Mouse (Mus musculus): ENCODE measurements at regions not wholly inside any gene's neighbourhood (a gene's known extent, or its start where the extent isn't known, plus 50 kb on each side); places are given as distances from the start of the nearest gene placed in this dataset.

DNA sequence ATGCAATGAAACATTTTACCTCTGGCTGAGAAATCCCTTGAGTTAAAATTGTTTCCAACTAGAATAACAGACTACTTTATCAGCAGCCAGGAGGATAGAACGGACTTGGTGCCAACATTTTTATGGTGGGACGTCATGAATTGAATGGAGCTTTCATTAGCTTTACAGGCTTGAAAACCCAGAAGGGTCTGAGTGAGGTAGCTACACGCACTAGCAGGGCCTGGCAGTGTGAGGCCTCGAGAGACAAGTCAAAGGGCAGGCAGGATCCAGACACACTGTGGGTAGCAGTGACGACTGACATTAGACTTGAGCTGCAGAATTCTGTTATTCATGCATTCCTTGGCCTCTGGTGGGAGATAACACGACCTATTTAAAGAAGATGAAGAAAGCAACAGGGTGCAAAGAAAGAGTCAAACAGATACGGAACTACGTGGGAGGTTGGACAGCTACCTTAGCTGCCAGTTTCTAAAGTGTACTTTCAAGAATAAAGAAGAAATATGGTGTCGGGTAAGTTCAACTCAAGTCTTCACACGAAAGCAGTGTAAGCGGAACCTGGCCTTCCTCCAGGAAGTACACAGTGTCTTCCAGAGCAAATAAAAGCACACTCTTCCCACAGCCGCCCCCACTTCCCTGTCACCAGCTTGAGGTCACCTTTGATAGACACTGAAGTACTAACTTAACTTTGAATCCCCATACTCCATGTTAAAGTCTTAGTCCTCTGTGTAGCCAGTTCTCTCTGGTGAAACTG is 53.2 kb upstream of the Acbd6 start:
- TF ChIP-seq POLR2A (IDR thresholded peaks at IDR 0.05; ENCODE audit: borderline replicate concordance, low read depth, low read length) (no peak), CTCF (IDR thresholded peaks at IDR 0.05; ENCODE audit: low read depth, low read length) (no peak)
